Mouse (Mus musculus) cerebellum, adult 9-11 months (tissue): ENCODE measurements around the gene Prrc2c.
"Not testable (repeated sequence)": the region's sequence is repeated elsewhere in the genome, so short reads cannot be mapped to it uniquely, and the experiment has no call there.

Source experiments
- DNase-seq: peaks from one replicate; pipeline ENCODE4 v3.0.0; 2022

The Prrc2c gene

GRCm38 (mm10) chr1:162740401-162740835 lies at the start of gene Prrc2c:
Gene Prrc2c, minus strand, starts transcription at chr1:162740556.
- DNase-seq = peak; percentile 99

DNA sequence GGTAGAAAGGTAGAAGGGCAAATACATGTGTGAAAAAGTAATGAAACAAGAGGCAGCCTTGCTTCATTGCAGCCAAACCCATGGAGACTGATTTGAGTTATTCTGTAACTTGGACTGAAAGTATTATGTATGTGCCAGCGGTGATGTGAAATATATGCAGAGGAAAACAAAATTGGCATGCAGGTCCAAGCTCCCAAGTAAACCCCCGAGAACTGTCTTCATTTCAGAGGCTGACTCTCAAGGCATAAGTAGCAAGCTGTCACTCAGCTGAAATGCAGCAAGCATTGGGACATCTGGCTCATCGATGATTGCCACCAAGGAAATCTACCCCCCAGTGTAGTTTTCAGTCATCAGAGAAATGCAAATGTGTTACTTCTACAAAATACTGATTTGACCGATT lies 44.9 kb upstream of the Prrc2c start:
- DNase-seq = no peak

- DNase-seq = no peak
Measured at GRCm38 (mm10) chr1:162783669-162784248, 43.4 kb upstream of the Prrc2c start.

DNA sequence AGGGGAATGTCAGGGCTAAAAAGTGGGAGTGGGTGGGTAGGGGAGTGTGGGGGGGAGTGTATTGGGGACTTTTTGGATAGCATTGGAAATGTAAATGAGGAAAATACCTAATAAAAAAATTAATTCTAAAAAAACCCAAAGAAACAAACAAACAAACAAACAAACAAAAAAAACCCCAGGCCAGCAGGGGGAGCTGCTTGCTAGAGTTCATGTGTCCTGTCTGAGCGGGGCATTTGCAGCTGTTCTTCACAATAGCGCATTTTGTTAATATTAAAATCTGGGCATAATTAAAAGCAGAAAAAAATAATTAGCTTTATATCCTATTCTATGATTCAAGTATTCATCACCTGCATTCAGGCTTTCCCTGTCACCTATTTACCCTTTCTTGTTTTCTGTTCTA lies 40.7 kb upstream of the Prrc2c start:
- not testable (repeated sequence) for DNase-seq

DNA sequence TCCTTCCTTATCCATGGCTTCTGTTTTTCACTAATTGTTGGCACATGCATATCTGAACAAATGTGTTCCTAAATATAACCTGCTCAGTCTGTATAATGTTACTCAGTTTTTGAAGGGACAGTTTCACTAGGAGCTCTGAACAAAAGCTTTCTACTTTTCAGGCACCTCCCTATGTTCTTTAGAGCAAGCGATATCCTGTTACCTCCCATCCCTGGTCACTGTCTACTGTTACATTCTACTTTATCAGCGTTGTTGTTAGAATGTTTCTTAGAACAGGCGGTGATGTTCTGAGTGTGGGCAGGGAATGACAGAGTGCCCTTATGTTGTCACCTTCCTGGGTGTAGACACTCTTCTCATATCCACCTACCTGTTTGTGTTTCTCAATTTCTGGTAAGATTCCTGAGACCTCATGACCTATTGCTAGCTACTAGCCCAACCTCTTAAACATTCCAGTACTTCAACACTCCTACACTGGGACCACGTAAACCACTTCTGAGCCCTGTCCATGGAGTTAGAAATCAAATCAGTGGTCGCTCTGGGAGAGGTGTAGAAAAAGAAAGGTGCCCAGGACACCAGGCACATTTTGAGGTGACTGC lies 37.7 kb upstream of the Prrc2c start:
- no peak for DNase-seq

DNA sequence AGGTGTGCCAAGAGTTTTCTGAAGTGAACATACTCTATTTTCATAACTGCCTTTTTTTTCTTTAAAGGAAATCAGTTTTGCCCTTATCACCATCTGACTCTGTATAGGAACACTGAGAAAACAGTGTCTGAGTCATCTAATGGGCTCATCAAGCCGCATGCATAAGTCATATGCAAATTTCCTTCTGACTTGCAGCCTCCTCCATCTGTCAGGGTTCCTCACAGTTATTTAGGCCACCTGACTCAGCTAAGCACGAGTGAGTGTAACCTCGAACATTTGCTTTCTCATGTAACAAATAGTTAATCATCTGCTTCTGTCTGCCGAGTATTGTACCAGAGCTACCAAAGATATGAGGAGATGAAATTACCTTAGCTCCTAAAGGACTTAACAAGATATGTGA lies 33.3 kb upstream of the Prrc2c start:
- DNase-seq = no peak

DNA sequence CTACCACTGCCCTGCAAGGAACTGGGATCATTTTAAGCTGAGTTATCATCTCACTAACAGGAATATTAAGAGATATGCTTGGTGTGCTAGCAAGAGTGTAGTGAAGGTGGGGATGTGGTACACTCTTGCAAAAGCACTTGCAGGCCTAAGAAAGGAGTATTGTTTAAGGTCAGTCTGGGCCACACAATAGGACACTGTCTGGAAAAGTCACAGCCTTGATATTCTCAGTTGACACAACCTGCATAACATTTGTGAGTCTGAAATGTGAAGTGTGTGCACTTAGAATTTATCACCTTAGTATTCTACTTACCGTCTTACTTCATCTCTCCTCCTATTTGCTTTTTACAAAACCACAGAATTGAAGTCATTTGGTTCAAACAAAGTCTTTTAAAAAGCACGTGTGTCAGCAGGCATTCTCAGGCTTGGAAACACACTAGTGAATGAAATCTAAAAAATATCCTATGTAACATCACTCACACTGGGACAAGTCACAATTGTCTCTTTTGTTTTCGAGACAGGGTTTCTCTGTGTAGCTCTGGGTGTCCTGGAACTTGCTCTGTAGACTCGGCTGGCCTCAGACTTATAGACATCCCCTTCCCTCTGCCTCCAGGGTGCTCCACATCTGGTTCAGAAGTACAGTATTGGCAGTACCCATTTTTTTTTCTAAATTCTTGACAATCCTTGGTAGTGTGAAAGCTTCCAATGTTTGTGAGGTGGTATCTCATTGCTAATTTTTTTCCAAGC lies 31.4 kb upstream of the Prrc2c start:
- no peak for DNase-seq

GRCm38 (mm10) chr1:162752009-162752408 lies 11.7 kb upstream of the Prrc2c start:
- no peak for DNase-seq

DNA sequence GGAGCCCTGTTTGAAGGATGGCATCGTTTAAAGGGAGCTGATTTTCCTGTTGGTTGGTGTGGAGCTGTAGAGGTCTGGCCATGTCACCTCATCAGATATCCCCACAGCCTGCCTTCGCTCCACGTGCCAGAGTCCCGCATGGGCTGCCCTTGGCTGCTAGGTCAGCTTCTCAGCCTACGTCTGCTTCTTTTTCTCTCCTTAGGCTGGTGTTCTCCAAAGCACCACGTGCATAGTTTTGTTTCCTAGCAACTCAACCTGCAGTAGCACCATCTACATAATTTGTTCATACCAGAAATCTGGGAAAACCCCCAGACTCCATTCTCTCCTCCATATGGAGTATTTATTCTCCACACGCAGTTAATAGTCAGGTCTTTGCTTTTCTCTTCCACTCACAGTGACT lies 9.3 kb upstream of the Prrc2c start:
- DNase-seq = no peak

DNA sequence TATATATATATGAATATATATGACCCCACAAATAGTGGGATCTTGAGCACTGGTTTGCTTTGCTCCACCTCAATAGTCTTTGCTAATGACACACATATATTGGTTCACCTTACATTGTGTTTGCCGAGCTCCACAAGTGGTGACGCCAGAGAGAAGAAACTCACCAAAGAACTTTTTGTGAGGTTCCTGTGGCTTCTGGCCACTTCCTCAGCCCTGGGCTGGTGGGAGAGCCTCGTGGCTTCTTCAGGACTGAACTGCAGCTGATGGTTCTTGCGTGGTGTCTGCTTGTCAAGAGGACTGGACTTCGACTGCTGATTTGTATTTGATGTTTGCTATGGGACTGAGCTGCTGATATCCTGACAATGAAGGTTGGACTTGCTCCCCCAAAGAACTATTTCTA lies 8.4 kb upstream of the Prrc2c start:
- DNase-seq = no peak

GRCm38 (mm10) chr1:162739831-162740394 lies 443 bp downstream of the Prrc2c start:
- DNase-seq = no peak

- DNase-seq = peak; percentile 20
Measured at GRCm38 (mm10) chr1:162739406-162739805, 950 bp downstream of the Prrc2c start.

DNA sequence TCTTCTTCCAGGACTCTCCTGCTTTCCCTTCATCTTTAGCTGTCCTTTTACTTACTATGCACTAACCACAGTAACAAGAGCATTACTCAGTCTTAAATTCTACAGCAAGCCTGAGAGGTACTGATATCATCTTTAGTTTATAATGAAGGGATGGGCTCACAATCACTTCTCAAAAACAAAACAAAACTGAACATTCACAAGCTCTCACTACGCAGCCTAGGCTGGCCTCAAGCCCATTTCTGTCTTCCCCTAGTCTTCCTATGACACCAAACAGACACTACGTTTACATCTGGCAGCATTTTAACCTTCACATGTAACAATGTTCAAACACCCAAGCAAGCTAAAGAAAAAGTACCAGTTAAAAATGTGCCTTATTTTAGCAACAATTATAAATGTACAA lies 1.9 kb downstream of the Prrc2c start:
- DNase-seq = no peak

- DNase-seq = no peak
Measured at GRCm38 (mm10) chr1:162735084-162735483, 5.3 kb downstream of the Prrc2c start.

DNA sequence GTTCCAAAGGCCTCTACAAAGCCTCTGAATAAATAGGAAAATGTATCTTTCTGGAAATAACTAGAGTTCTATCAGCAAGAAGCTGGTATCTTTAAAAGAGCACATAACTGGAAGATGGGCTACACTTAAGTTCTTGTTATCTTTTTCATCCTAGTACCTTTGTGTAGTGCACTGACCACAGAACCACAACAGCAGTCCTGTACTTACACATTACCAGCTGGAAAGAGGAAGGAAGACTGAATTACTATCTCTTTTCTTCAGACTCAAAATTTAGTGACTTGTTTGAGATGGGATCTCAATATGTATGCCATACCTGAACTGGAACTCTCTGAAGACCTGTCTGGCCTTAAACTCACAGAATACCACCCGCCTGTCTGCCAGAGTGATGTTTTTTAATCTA lies 6.1 kb downstream of the Prrc2c start:
- DNase-seq = no peak

- no peak for DNase-seq
Measured at GRCm38 (mm10) chr1:162732041-162732440, 8.3 kb downstream of the Prrc2c start.

DNA sequence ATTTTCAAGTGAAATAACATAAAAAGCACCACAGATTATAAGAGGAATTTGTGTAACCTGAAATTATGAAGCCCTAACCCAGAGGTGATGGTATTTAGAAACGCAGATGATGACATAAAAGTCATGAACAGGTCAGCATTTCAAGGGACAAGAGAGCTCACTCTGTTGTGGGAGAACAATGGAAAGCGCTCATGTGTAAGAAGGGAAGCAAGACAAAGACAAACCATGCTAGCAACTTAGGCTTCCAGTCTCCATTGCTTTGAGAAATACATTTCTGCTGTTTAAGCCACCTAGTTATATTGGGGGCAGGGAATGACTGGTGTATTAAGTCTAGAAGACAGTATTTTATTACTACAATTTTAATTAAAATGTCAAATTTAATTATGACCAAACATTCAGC lies 10.9 kb downstream of the Prrc2c start:
- no peak for DNase-seq

DNA sequence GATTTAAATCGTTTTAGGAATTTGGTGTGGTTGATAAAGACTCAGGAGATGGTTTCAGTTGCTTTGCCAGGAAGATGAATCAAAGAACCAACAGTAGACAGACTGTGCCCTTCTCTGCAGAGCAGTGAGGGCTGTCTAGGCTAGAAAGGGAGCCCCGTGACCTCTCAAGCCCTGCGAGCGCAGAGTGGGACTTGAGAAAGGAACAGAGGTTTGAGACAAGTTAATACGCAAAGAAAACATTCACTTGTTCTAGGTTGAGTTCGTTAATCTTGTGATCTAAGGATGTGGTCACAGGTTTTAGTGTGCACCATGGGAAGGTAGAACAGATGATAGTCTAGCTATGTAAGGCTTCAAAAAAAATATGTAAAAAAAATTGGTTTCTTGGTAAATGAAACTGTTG lies 12.4 kb downstream of the Prrc2c start:
- DNase-seq = no peak

GRCm38 (mm10) chr1:162723610-162724009 lies 16.7 kb downstream of the Prrc2c start:
- DNase-seq = no peak

- no peak for DNase-seq
Measured at GRCm38 (mm10) chr1:162720645-162721044, 19.7 kb downstream of the Prrc2c start.

- no peak for DNase-seq
Measured at GRCm38 (mm10) chr1:162700389-162701066, 39.8 kb downstream of the Prrc2c start.

GRCm38 (mm10) chr1:162697866-162698265 lies 42.5 kb downstream of the Prrc2c start:
- no peak for DNase-seq

GRCm38 (mm10) chr1:162693721-162694120 lies 46.6 kb downstream of the Prrc2c start:
- no peak for DNase-seq
